Mouse (Mus musculus) hindbrain, embryonic 13.5 days (tissue): ENCODE measurements around the gene 6030468B19Rik. TPM values are rescaled to one million over a fixed set of nuclear protein-coding genes. Genes with fewer than 3 reads are reported as not detected.

Experiments
- ATAC-seq: fragments of 200-750 bp; cut with Nextera tagmentation; 2 replicates; pipeline ENCODE4 v1.8.0; 2017; ENCODE audit warnings: moderate TSS enrichment; ENCODE audit not compliant: low FRiP score
- H3K27ac ChIP-seq: fragments of 300-500 bp; sonication (generic); 2 replicates; pipeline ENCODE4 v1.5.1; 2015; ENCODE audit warnings: inconsistent platforms, mild to moderate bottlenecking, moderate library complexity
- H3K27me3 ChIP-seq: fragments of 300-500 bp; sonication (generic); 2 replicates; pipeline ENCODE4 v1.6.1; 2015; ENCODE audit warnings: mild to moderate bottlenecking, inconsistent platforms
- H3K36me3 ChIP-seq: fragments of 300-500 bp; sonication (generic); 2 replicates; pipeline ENCODE4 v1.6.1; 2015; ENCODE audit warnings: mild to moderate bottlenecking, inconsistent platforms
- H3K4me1 ChIP-seq: fragments of 300-500 bp; sonication (generic); replicated peaks from 2 replicates; pipeline ENCODE4 v1.6.1; 2015; ENCODE audit warnings: inconsistent platforms
- H3K4me2 ChIP-seq: fragments of 300-500 bp; sonication (generic); 2 replicates; pipeline ENCODE4 v1.6.1; 2015; ENCODE audit warnings: inconsistent platforms, mild to moderate bottlenecking, moderate library complexity
- H3K4me3 ChIP-seq: fragments of 300-500 bp; sonication (generic); 2 replicates; pipeline ENCODE4 v1.5.1; 2015; ENCODE audit warnings: mild to moderate bottlenecking, inconsistent platforms
- H3K9ac ChIP-seq: fragments of 300-500 bp; sonication (generic); 2 replicates; pipeline ENCODE4 v1.6.1; 2015; ENCODE audit warnings: mild to moderate bottlenecking, inconsistent platforms
- H3K9me3 ChIP-seq: fragments of 300-500 bp; sonication (generic); 2 replicates; pipeline ENCODE4 v1.6.1; 2016; ENCODE audit warnings: inconsistent platforms
- WGBS: fragments of 180-500 bp; shearing (Covaris S2); methylation state at CpG from one replicate; pipeline ENCODE4 v1.1.7; 2015; 5-methylcytosine and 5-hydroxymethylcytosine counted together
- polyA plus RNA-seq: library from polyadenylated mRNA; unstranded; fragments of >200 nt; fragmentation: Nextera tagmentation; extraction: Ambion mirVana; gene quantifications from 2 replicates; pipeline ENCODE4 v1.2.1, GENCODE M21; 2015

Gene 6030468B19Rik
- polyA plus RNA-seq, 1 experiment from 2014 or later, result not detected

DNA sequence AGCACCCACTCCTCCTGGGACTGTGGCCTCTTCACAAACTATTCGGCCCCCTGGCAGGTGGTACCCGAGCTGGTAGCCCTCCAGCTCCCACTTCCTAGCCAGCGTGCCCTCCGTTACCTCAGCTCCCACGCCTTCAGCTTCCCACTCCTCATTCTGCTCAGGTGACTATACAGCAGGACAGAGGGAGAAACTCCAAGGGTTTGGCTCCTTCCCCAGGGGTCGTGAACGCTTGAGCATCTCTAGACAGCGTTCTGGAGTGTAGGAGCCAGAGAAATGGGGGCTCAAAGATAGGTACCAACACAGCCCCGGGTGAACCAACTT, 6.1 kb upstream of the 6030468B19Rik start:
- Histone ChIP-seq H3K9me3 (no peaks in the 10 kb centered on the region), H3K4me1 (peaks cover 3% of the 10 kb centered on the region; the same call in 1 of the 2 replicates), H3K4me2 (no peak overlapping the region), H3K9ac (no peak overlapping the region), H3K4me3 (no peak overlapping the region), H3K27me3 (peaks cover 32% of the 10 kb centered on the region), H3K27ac (no peak overlapping the region), H3K36me3 (no peaks in the 10 kb centered on the region)
- 87% methylated on average over 9 of the region's 9 CpGs for WGBS
- no peak for ATAC-seq

DNA sequence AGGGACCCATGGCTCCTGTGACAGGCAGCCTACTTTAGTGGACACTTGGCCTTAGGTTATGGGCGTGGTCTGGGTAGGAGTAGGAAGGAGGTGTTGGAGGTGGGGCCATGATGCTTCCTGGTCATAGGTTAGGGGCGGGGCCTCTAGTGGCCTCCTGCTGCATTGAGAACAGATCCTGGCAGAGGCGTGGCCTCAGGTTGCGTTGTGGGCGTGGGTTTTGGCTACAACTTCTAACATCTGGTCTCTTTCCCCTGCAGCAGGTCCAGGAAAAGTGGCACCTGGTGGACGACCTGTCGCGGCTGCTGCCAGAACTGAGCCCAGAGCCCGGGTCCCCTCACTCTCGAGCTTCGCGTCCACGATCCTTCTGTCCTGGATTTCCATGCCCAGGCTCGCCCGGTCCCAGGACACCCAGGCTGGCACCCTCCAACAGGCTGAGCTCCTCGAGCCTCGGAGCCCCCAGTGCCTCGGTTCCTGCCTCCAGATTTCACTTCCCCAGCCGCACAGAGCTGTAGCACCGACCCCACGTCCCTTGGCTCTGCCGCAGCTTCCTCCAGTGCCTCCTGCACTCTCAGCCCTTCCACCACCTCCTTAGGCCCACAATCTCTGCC, 5.1 kb upstream of the 6030468B19Rik start:
- Histone ChIP-seq H3K4me3 (no peak overlapping the region), H3K4me1 (peaks cover 3% of the 10 kb centered on the region; the same call in 1 of the 2 replicates), H3K4me2 (peak overlapping the region; percentile 17; the same call in 1 of the 2 replicates), H3K9me3 (no peaks in the 10 kb centered on the region), H3K27me3 (peaks cover 32% of the 10 kb centered on the region), H3K27ac (no peak overlapping the region), H3K9ac (peak overlapping the region; percentile 49; the same call in 1 of the 2 replicates), H3K36me3 (no peaks in the 10 kb centered on the region)
- ATAC-seq, result no peak
- 10% methylated on average over 22 of the region's 22 CpGs for WGBS

- WGBS, result 56% methylated on average over 4 of the region's 4 CpGs
- no peak for ATAC-seq
Observed at GRCm38 (mm10) chr11:117794035-117794551, 3.4 kb upstream of the 6030468B19Rik start.

GRCm38 (mm10) chr11:117796954-117797353, 506 bp upstream of the 6030468B19Rik start:
- ATAC-seq, result no peak
- Histone ChIP-seq H3K4me1 (peaks cover 3% of the 10 kb centered on the region), H3K4me2 (no peak overlapping the region), H3K27me3 (peaks cover 10% of the 10 kb centered on the region), H3K4me3 (no peak overlapping the region), H3K9me3 (no peaks in the 10 kb centered on the region), H3K36me3 (no peaks in the 10 kb centered on the region), H3K27ac (no peak overlapping the region), H3K9ac (no peak overlapping the region)
- 41% methylated on average over 5 of the region's 5 CpGs for WGBS

More at GRCm38 (mm10) chr11:117794035-117794551, 3.4 kb upstream of the 6030468B19Rik start:
- H3K9ac ChIP-seq, result no peak overlapping the region
- no peak overlapping the region for H3K4me3 ChIP-seq
- H3K27me3 ChIP-seq, result peaks cover 32% of the 10 kb centered on the region
- H3K4me2 ChIP-seq, result no peak overlapping the region
- no peaks in the 10 kb centered on the region for H3K9me3 ChIP-seq
- H3K4me1 ChIP-seq, result peaks cover 3% of the 10 kb centered on the region
- H3K36me3 ChIP-seq, result no peaks in the 10 kb centered on the region
- no peak overlapping the region for H3K27ac ChIP-seq

DNA sequence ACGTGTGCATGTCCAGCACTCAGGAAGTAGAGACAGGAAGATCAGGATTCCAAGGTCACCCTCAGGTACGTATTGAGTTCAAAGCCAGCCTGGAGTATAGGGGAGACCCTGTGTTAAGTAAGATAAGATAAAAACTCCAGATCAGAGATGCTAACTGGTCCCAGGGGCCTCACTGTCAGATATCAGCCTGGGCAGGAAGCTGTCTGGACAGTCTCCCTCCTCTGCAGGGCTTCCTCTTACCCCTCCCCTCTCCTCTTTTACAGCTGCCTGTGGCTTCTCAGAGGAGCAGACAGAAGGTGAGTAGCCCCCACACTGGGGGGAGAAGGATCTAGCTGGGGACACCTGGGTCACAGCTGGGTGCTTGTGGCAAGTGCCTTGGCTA, 691 bp downstream of the 6030468B19Rik start:
- Histone ChIP-seq H3K36me3 (no peaks in the 10 kb centered on the region), H3K4me1 (no peaks in the 10 kb centered on the region; the same call in 1 of the 2 replicates), H3K4me3 (no peak overlapping the region), H3K4me2 (no peak overlapping the region), H3K9ac (no peak overlapping the region), H3K27ac (no peak overlapping the region), H3K27me3 (peaks cover 2% of the 10 kb centered on the region; the same call in 1 of the 2 replicates), H3K9me3 (no peaks in the 10 kb centered on the region)
- WGBS, result 45% methylated on average over 2 of the region's 2 CpGs
- no peak for ATAC-seq

DNA sequence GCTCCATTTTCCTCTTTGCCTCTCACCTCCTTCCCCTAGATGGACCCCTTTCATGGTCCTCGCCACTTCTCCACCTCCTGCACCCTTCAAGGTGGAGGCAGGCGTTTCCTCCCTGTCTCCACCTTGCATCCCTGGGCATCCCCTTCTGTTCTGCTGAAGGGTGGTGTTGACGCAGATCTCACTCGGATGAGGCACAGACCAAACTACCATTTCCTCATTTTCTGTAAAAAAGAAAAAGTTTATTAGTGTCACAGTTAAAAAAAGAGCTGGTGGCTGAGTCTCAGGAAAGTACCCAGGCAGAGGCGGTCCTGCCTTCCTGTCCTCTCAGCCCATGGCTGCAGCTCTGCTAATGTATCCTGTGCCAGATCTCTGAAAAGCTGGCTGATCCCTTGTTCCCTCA, 1.7 kb downstream of the 6030468B19Rik start:
- no peak overlapping the region for H3K9ac ChIP-seq
- no peak overlapping the region for H3K4me2 ChIP-seq
- H3K4me3 ChIP-seq, result no peak overlapping the region
- H3K36me3 ChIP-seq, result no peaks in the 10 kb centered on the region
- H3K27ac ChIP-seq, result no peak overlapping the region
- H3K27me3 ChIP-seq, result peaks cover 2% of the 10 kb centered on the region; the same call in 1 of the 2 replicates
- 66% methylated on average over 5 of the region's 5 CpGs for WGBS
- H3K9me3 ChIP-seq, result no peaks in the 10 kb centered on the region
- no peak for ATAC-seq
- H3K4me1 ChIP-seq, result no peaks in the 10 kb centered on the region; the same call in 1 of the 2 replicates

DNA sequence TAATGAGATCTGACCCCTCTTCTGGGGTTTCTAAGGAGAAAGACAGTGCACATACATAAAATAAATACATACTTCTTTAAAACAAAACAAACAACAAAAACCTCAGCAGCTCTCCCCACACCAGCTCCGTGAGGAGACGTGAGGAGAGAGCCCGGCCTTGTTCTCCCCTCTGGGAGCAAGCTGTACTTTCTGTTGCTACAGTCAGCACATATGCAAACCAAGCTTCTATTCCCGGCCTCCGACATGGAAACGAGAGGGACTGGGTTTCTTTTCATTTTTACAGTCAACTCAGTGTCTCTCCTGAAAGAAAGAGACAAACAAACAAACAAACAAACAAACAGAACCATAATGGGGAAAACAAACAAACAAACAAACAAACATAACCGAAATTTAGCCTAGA, 2.6 kb downstream of the 6030468B19Rik start:
- no peak for ATAC-seq
- Histone ChIP-seq H3K9me3 (no peaks in the 10 kb centered on the region), H3K27ac (no peak overlapping the region), H3K4me3 (no peak overlapping the region), H3K4me1 (no peaks in the 10 kb centered on the region; the same call in 1 of the 2 replicates), H3K27me3 (peaks cover 2% of the 10 kb centered on the region; the same call in 1 of the 2 replicates), H3K36me3 (no peaks in the 10 kb centered on the region), H3K9ac (no peak overlapping the region), H3K4me2 (no peak overlapping the region)
- 79% methylated on average over 7 of the region's 7 CpGs for WGBS

DNA sequence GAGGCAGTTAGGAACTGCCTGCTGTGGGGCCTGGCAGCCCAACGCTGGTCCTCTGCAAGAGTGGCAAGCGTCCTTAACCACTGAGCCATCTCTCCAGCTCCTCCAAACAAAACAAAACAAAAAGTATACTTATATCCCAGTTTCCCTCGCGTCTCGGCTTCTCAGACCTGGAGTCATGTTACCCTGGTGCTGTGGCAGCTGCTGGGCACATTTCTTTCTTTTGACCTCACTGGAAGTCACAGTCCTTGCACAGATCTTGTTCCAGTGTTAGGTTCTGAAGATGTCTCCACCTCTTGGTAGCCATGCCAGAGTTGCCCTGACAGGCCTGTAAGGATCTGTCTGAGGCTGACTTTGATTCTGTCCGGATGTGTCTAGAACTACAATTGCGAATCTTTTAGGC, 4.2 kb downstream of the 6030468B19Rik start:
- H3K27me3 ChIP-seq, result peaks cover 2% of the 10 kb centered on the region; the same call in 1 of the 2 replicates
- H3K27ac ChIP-seq, result no peak overlapping the region
- no peak overlapping the region for H3K4me2 ChIP-seq
- H3K4me3 ChIP-seq, result no peak overlapping the region
- ATAC-seq, result no peak
- H3K9ac ChIP-seq, result no peak overlapping the region
- H3K9me3 ChIP-seq, result no peaks in the 10 kb centered on the region
- no peaks in the 10 kb centered on the region; the same call in 1 of the 2 replicates for H3K4me1 ChIP-seq
- 83% methylated on average over 7 of the region's 7 CpGs for WGBS
- H3K36me3 ChIP-seq, result no peaks in the 10 kb centered on the region

GRCm38 (mm10) chr11:117803166-117803688, 5.8 kb downstream of the 6030468B19Rik start:
- H3K36me3 ChIP-seq, result no peaks in the 10 kb centered on the region
- 95% methylated on average over 3 of the region's 3 CpGs for WGBS
- H3K9ac ChIP-seq, result no peak overlapping the region
- no peaks in the 10 kb centered on the region; the same call in 1 of the 2 replicates for H3K4me1 ChIP-seq
- H3K9me3 ChIP-seq, result no peaks in the 10 kb centered on the region
- no peak overlapping the region for H3K27ac ChIP-seq
- no peak overlapping the region for H3K4me2 ChIP-seq
- no peaks in the 10 kb centered on the region for H3K27me3 ChIP-seq
- ATAC-seq, result no peak
- H3K4me3 ChIP-seq, result no peak overlapping the region

GRCm38 (mm10) chr11:117806781-117807180, 9.3 kb downstream of the 6030468B19Rik start:
- H3K4me3 ChIP-seq, result no peak overlapping the region
- no peak for ATAC-seq
- H3K9me3 ChIP-seq, result no peaks in the 10 kb centered on the region
- H3K9ac ChIP-seq, result no peak overlapping the region
- H3K27me3 ChIP-seq, result peaks cover 25% of the 10 kb centered on the region
- no peak overlapping the region for H3K4me2 ChIP-seq
- H3K27ac ChIP-seq, result no peak overlapping the region
- peaks cover 24% of the 10 kb centered on the region for H3K4me1 ChIP-seq
- 93% methylated on average over 6 of the region's 6 CpGs for WGBS
- no peaks in the 10 kb centered on the region for H3K36me3 ChIP-seq

DNA sequence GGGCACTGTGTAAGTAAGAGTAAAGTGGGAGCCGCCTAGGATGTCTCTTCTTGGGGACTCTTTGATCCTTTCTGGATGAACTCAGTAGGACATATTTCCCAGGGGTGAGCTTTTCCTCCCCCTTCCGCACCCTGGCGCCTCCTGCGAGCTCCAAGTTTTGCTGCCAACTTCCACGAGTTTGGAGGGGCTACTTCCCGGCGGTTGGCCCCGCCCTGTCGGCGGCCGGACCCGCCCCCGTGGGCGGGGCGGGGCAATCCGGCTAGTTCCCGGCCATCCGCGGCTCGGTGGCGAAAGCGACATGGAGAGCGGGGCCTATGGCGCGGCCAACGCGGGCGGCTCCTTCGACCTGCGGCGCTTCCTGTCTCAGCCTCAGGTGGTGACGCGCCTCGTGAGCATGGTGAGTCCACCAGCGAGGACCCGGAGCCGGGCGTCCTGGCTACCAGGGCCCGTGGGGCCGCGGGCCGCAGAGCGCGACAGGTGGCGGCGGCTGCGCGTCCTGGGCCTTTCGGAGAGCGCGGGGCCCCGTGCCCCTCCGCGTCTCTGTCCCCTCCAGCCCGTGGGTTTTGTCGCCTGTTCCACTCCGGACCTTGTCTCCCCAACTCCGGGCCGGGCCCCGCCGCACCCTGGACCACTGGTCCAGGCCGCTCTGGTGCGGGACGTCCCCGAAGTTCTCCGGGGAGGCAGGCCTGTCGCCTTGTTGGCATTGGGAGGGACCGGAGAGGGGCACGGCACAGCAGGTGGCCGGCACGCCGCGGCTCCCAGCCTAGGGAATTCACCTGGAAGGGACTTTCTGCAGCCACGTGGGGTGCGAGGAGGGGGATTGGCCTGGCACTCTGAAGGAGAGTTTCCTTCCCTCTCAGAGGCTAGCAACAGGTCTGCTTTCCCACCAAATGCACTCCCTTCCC, 12.2 kb downstream of the 6030468B19Rik start, which contains the start of the genes Gm20708 and Syngr2:
Gene Gm20708 (plus strand): TSS at position 262 of the 905 bp plus-strand sequence.
Gene Syngr2 (plus strand): TSS at position 262 of the 905 bp plus-strand sequence.
- peak; percentile 57 for ATAC-seq
- Histone ChIP-seq H3K4me3 (peak within 1 kb of the TSS; percentile 56), H3K4me2 (peak within 1 kb of the TSS; percentile 90), H3K27me3 (peaks cover 25% of the 10 kb centered on the region), H3K9ac (peak within 1 kb of the TSS; percentile 74), H3K4me1 (peaks cover 24% of the 10 kb centered on the region), H3K36me3 (peaks cover 4% of the 10 kb centered on the region; the same call in 1 of the 2 replicates), H3K9me3 (no peaks in the 10 kb centered on the region), H3K27ac (no peak within 1 kb of the TSS)
- WGBS, result under 1% methylated on average over 68 of the region's 75 CpGs
